Mouse (Mus musculus) left cerebral cortex, postnatal 10 days (tissue): ENCODE data around the gene Trmt112. TPM values are rescaled to one million over a fixed set of nuclear protein-coding genes. Genes with fewer than 3 reads are reported as not detected.
"Not testable (repeated sequence)": the region's sequence is repeated elsewhere in the genome, so short reads cannot be mapped to it uniquely, and the experiment has no call there.

ENCODE experiments used
- DNase-seq, 2 experiments: peaks; one replicate each; pipeline ENCODE4 v3.0.0; 2021 to 2022; ENCODE audit warnings: low spot score in 2 of 2, mixed read lengths in 1 of 2; ENCODE audit errors: extremely low spot score in 1 of 2
- intact Hi-C: fragments of 180-260 bp; cut with DNase I; formaldehyde crosslinking; loops from one replicate; pipeline ENCODE4 v1.15.1; 2025
- total RNA-seq, 2 experiments: library from RNA; stranded (reverse); gene quantifications; 2 replicates each; pipeline ENCODE4 v1.2.3; 2021

Trmt112 gene
- 10 to 100 TPM; 42.5 to 49.6 TPM for total RNA-seq

DNA sequence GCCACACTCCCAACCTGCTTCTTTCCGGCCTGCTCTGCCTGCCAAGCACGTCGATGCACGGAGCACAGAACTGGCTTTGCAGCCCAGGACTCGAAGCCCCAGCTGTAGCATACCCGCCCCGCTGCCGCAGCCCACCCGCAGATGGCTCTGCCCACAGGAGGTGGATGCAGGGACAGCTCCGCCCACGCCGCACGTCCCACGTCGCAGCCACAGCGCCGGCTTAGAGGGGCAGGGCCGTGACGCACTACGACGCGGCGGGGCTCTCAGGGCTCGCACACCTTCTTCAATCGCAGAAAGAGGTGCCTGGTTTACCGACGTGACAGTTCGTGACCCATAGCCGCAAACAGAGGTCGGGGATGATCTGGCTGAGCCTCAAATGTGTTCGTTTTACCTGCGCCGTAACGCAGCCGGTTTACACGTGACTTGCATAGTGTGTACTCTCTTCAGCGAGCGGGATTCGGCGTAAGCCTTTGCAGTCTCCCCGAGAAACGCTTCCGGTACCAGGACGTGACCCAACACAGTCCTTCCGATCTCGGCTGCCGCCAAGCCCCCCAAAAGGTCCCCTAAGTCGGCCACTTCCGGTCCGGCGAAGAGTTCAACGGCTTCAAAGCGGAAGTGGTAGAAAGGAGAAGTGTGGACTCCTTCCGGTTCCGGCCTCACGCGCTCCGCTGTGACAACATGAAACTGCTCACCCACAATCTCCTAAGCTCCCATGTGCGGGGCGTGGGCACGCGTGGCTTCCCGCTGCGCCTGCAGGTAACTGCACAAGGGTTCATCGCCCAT is at the start of gene Trmt112, which contains the start of gene Prdx5:
Gene Trmt112 (plus strand): TSS at position 192 of the 783 bp plus-strand sequence.
Gene Prdx5 (minus strand): TSS at position 600 of the 783 bp plus-strand sequence.
- intact Hi-C loops = no loop called here

DNA sequence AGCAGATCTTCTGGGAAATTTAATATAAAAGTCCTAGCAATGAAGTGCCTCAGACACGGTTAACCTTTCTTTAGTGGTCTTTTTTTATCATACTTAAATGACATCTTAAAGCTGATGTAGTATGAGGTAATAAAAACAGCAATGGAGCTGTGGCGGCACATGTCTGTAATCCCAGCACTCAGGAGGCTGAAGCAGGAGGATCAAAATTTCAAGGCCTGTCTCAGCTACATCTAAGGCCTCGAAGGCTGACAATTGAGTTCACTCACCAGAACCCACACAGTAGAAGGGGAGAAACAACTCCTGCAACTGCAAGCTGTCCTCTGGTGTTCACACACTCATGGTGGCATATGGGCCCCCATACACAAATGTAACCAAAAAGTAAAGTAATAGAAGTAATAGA is 49.5 kb upstream of the Trmt112 start:
- intact Hi-C loops = no loop called here
- DNase-seq = no peak

More for the DNA sequence above, at the start of gene Trmt112, which contains the start of gene Prdx5:
- peak; percentile 92 to 96 for DNase-seq

DNA sequence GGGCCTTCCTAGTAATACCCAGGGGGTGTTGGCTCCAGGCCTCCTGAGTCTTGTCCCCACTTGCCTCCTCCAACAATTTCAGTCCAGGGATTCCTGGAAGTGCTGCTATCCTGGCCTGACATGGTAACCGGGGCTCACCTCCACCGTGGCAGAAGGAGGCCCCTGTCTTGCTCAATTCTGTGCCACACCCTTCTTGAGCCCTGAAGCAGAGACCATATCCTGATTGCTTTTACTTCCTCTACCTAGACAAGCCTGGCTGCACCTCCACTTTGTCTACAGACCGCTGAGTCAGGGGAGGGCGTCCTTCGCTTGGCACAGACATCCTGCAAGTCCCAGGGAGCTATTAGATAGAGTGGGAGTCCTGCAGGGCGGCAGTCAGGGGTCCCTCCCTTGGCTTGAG is 48.8 kb upstream of the Trmt112 start:
- DNase-seq = peak in 1 of 2 experiments; percentile 13
- intact Hi-C loops = no loop called here

DNA sequence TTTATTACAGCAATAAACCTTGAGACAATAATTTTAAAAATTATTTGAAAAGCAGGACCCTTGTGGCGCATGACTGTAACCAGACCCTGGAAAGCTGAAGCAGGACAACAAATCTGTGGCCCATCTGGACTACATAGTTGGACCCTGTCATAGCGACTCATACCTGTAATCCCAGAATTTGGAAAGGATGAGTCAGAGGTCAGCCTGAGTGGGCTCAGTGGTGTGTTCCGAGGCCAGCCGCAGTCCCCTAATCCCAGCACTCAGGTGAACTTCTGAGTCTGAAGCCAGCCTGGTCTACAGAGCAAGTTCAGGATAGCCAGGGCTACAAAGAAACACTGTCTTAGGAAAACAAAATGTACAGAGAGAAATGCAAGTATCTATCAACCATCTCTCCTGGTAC is 48.0 kb upstream of the Trmt112 start:
- intact Hi-C loops = no loop called here
- DNase-seq = peak in 1 of 2 experiments; percentile 7

DNA sequence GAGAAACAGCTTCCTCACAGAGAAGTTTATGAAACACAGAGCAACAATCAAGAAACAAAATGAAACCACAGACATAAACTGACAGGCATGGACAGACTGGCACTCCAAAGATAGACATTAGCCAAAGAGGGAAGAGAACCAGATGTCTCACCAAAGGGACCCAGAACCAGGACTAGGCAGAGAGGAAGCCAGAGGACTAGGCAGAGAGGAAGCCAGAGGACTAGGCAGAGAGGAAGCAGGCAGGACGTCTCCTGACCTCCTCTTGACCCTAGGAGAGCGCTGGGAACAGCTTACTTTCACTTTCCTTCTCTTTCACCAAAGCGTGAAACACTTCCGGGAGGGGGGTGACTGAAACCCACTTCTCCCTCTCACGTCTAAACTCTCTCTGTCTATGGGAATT is 40.1 kb upstream of the Trmt112 start:
- DNase-seq = peak in 1 of 2 experiments; percentile 48

DNA sequence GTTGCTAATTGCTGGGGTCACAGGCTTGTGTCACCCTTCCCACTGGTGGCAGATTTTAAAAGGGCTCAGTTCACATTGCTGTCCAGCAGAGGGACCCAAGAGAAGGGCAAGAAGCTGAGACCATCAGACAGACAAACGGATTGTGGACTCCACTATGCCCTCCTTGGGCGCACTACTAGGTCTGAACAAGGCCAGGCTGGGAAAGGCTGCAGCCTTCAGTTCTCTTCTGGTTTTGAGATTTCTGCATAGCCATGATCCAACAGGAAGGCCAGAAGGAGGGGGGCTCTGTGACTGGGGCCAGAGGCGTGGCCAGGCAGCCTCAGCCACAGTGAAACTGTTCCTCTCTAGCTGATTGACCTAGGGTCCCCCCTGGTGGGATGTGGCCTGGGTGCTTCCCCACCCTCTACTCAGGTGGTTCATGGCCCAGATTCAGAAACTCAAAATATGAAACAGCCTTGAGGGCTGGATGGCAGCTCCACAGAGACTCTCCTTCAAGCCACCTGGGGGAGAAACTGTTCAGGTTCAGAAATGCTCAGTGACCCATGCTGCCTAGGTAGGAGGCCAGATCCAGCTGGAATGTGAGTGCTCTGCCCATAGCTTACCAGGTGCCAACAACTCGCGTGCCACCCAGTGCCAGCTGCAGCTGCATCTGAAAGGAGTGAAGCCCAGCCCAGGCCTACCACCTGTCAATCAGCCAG is 37.8 kb upstream of the Trmt112 start:
- no peak for DNase-seq
- intact Hi-C loops = no loop called here

More for the DNA sequence above, 40.1 kb upstream of the Trmt112 start:
- intact Hi-C loops = no loop called here

DNA sequence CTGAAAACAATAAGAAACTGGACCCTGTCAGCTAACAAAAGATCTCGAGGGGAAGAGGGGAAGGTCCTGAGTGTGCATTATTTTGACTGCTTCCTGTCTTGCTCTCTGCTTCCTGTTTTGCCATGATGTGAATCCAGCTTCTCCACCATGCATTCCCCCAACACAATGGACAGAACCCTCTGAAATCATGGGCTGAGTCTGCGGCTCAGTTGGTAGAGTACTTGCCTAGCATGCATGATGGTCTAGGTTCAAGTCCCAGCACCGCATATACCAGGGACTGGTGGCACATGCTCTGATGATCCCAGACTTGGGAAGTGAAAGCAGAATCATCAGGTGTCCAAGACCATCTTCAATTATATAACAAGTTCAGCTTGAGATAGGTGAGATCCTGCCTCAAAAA is 36.8 kb upstream of the Trmt112 start:
- no peak for DNase-seq
- intact Hi-C loops = no loop called here

DNA sequence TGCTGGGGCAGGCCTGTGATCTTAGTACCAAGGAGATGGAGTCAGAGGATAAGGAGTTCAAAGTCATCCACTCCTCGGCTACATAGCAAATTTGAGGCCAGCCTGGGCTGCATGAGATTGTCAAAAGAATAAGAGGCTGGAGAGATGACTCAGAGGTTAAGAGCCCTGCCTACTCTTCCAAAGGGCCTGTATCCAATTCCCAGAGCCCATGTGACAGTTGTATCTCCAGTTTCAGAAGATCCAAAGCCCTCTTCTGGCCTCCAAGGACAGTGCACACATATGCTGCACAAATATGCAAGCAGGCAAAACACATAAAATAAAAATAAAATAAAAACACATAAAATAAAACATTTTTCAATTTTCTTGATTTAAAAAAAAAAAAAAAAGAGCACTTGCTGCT is 35.2 kb upstream of the Trmt112 start:
- intact Hi-C loops = no loop called here
- no peak for DNase-seq

DNA sequence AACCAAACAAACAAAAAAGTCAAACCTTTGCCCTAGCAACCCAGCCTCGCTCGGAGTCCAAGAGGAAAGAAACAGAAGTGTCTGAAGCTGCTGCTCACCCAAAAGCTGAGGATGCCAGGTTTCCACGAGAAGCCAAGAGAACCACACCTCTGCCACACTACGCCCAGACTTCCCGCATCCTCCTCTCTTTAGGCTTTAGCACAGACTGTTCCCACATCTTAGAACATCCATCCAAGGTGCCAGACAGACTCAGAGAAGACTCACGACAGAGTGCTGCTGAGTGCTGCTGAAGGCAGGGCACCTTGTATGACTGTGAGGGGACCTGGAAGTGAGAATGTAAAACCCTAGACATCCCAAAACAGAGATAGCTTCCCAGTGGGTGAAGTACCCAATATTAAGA is 33.7 kb upstream of the Trmt112 start:
- intact Hi-C loops = no loop called here
- DNase-seq = no peak

DNA sequence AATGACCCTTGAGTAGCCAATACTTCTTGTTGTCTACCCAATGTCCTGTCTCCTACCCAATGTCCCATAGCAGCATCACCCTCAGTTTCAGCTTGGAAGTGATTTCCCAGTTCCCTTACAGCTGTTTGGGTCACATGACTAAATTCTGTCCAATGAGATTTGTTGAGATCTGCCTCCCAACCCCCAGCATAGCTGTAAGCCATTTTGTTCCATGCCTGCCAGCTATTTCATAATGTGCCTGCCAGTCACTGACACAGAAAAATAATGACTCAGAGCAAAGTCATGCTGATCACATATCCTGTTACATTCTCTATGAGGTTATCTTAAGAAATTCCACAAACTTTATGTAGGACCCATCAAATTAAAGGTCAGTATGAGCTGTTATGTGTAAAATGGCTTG is 32.7 kb upstream of the Trmt112 start:
- no peak for DNase-seq
- intact Hi-C loops = no loop called here

DNA sequence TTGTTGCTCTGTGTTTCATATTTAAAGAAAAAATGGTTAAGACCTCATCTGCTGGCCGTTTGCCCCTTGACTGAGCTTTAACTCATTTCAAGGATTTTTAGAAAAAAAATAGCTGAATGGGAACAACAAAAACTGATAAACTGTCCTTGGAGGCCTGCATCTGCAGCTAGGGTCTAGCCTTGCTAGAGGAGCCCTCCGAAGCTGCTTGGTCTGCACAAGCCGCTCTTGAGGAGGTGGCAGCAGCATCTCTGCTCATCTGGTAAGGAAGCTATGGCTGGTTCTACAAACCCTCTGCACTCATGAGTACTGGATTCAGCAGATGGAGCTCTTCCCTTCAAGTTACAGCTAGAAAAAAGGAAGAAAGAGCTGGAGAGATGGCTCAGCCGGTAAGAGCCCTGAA is 31.5 kb upstream of the Trmt112 start:
- intact Hi-C loops = no loop called here
- DNase-seq = no peak

DNA sequence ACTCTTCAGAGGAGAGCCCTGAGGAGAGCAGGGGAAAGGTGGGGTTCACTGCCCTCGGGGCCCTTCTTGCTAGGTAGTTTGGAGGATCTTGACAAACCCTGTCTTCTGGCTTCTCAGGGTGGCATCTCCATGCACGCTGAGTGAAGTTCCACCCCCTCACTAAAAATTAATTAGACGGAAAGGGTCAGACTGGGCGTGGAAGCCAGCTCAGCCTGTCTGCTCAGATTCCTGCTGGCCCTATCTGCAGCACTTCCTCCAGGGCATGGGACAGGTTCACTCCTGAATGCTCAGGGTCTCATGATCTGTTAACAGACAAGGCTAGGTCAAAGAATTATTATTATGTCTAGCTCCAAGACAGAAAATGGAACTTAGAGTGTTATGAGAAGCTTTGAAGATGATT is 17.0 kb upstream of the Trmt112 start:
- intact Hi-C loops = no loop called here
- DNase-seq = no peak

DNA sequence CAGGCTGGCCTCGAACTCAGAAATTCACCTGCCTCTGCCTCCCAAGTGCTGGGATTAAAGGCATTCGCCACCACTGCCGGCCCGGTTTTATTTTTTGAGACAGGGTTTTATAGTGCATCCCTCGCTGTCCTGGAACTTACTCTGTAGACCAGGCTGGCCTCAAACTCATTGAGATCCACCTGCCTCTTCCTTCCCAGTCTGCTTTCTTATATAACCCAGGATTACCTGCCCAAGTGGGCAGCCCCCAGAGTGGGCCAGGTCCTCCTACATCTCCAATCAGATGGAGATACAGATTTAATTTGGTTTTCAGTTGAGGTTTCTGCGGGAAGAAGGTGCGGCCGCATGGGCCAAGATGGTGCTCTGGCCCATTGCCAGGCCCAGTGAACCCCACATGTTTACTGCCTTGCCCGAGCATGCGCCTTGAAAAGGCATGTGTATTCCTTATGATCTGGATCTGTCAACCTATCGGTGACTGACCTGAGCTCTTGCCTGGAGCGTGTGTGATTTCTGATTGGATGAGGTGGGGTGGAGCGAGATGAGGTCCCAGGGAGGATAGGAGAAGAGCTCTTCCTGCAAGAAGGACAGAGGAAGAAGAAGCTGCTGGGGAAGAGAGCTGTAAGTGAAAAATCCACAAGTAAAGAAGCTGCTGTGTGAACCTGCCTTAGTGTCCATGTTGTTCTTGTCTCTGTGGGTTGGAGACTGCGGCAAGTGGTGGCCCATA is 15.6 kb upstream of the Trmt112 start:
- intact Hi-C loops = no loop called here

DNA sequence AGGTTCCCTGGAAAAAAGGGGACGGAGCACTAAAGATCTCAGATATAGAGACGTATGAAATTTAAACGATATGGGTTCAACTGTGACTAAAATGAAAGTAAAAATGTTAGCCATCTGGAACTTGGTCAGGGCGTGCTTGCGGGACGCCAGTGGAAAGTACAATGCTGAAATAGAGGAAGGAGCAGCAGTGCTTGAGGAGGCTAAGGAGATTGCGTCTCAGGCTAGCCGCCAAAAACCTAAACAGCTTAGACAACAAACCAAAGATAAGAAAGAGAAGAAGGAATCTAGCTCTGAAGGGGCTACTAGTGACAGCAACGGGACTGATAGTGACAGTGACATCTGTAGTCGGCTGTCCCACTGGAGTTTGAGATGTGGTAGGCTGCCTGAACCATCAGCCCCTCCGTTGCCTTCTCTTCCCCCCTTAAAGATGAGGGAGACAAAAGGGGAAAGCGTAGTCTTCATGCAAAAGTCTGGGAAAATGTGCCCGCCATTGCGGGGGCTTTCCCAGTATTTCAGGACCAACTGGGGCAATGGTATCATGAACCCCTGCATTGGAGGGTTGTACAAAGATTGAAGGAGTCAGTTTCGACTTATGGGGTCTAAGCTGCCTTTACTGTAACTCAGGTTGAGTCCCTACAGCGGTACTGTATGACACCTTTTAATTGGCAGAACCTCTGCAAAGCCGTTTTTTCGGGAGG is 13.7 kb upstream of the Trmt112 start:
- DNase-seq, intact Hi-C loops: not testable (repeated sequence)

More for the DNA sequence above, 15.6 kb upstream of the Trmt112 start:
- DNase-seq = no peak

DNA sequence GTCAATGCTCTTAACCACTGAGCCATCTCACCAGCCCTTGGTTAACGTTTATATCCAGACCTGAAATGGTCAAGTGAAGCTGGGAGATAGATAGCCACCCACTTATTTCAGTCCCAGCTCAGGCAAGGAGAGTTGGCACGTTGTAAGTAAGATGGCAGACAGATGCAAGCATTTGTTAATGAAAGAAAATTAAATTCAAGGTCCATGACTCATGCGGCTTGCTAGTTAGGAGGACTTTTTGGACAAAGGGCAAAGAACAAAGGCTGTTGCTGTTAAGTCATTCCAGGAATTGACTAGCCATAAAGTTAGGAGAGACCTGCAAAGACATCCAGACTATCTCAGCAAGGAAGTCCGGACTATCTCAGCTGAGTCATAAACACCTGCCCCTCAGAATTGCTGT is 9.9 kb upstream of the Trmt112 start:
- no peak for DNase-seq
- intact Hi-C loops = no loop called here

DNA sequence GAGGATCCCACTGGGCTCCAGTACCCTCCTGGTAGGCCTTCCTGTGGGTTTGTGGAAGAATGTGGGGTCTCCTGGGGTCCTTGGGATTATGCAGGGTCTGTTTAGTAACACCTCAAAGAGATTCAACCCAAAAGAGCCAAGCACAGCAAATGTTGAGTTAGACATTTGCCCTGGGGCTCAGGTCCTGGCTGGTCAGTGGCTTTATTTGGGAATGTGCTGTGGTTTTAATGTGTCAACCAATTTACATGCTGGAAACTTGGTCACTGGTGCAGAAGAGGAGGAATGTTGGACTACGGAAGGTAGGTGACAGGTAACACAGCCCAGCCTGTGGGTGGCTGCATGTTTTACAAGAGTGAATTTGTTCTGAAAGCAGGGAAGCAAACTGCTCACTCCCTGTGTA is 6.5 kb upstream of the Trmt112 start:
- intact Hi-C loops = no loop called here
- DNase-seq = no peak

DNA sequence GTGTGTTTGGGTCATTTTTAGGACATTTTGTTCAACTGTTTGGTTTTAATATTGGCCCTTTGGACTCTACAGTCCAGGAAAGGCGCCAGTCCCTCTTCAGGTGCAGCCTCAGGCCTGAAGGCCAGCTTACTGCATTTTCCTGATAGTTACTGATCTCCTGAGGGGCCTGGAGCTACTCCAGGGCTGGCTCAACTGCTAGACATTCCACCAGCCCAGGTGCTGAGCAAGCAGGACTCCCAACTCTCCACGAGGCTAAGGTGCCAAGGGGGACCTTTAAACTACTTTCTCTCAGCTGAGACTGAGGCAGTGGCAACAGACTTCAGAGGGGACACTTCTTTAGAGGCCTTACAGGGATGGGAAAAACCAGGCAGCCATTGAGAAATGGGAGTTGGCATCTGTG is 4.7 kb upstream of the Trmt112 start:
- intact Hi-C loops = no loop called here
- DNase-seq = no peak

DNA sequence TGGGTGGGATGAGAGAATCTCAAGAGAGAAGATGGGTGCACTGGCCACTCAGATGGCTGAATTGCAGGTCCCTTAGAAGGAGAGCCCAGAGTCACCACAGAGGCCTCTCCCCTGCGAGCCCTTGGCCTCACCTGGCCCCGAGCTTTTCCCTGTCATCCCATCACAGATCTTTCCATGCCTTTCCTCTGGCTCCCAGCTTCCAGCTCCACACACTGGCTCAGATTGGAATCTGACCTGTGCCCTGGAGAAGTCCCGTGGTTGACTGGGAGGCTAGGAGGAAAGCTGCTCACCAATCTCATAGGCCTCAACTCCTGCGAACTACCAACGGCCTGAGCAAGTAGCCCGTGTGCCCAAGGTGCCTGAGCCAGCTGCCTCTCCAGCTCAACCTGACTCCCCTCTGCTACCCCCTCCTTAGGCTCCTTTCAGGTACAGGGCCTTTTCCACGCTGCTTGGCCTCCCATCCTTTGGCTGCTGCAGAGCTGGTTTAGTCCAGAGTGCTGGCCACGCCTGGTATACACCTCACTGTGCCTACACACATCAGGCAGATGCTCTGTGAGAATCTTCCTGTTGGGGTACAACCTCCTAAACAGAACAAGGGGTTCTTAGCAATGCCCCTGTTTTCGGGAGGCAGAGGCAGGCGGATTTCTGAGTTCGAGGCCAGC is 3.9 kb upstream of the Trmt112 start:
- no peak for DNase-seq
- intact Hi-C loops = no loop called here

DNA sequence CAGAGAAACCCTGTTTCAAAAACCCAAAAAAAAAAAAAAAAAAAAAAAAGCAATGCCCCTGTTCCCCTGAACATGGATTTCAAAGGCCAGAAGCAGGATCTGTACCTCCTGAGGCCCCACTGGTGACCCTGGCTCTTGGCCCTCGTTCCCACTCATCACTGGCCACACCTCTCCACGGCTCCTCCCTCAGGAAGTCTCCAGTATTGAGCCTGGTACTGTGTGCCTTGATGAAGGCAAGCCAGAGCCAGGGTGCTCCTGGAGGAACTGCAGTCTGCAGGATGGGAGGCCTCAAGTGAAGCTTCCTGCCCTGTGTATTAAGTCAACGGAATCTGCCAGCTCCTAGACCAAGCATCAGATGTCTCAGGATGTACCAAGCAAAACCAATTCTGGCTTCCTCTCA is 3.3 kb upstream of the Trmt112 start:
- DNase-seq = no peak
- intact Hi-C loops = no loop called here
